Mouse (Mus musculus) spleen, postnatal 10 days (tissue): Measurements from ENCODE around the gene Fam216a.
A peak's percentile ranks its signal among the peaks of the same experiment; 100 is the strongest.
"Not testable (repeated sequence)": the region's sequence is repeated elsewhere in the genome, so short reads cannot be mapped to it uniquely, and the experiment has no call there.

Experiments used
- DNase-seq, 2 experiments: peaks; one replicate each; pipeline ENCODE4 v3.0.0; 2021 to 2022; ENCODE audit warnings: low spot score in 2 of 2

Gene Fam216a

GRCm38 (mm10) chr5:122324608-122325431 is 47.3 kb downstream of the Fam216a start:
- DNase-seq: no peak

- no peak for DNase-seq
These were observed 48.6 kb downstream of the Fam216a start for GRCm38 (mm10) chr5:122323523-122323922.

- DNase-seq: no peak
These were observed 51.9 kb downstream of the Fam216a start for GRCm38 (mm10) chr5:122320205-122320781.

GRCm38 (mm10) chr5:122319474-122320204 is 52.5 kb downstream of the Fam216a start:
- no peak for DNase-seq

- not testable (repeated sequence) for DNase-seq
These were observed 53.2 kb downstream of the Fam216a start for GRCm38 (mm10) chr5:122318976-122319375.

- peak; percentile 27 to 64 for DNase-seq
These were observed 54.1 kb downstream of the Fam216a start for GRCm38 (mm10) chr5:122318100-122318499.

- no peak for DNase-seq
These were observed 54.7 kb downstream of the Fam216a start for GRCm38 (mm10) chr5:122317329-122318045.

- peak; percentile 47 to 70 for DNase-seq
These were observed 57.0 kb downstream of the Fam216a start for GRCm38 (mm10) chr5:122314966-122315667.
